Mouse (Mus musculus) hindbrain, postnatal 0 days (tissue): ENCODE measurements around the gene Ap2a1. TPM values are rescaled to one million over a fixed set of nuclear protein-coding genes. Genes with fewer than 3 reads are reported as not detected.

ENCODE experiments used
- ATAC-seq: fragments of 200-750 bp; cut with Nextera tagmentation; 2 replicates; pipeline ENCODE4 v1.8.0; 2017; ENCODE audit warnings: mild to moderate bottlenecking, moderate TSS enrichment, moderate library complexity
- DNase-seq: peaks from one replicate; pipeline ENCODE4 v3.0.0-alpha.2; 2015; ENCODE audit warnings: low spot score
- H3K27ac ChIP-seq: fragments of 300-500 bp; sonication (generic); 2 replicates; pipeline ENCODE4 v1.5.1; 2014; ENCODE audit warnings: mild to moderate bottlenecking
- H3K27me3 ChIP-seq: fragments of 300-500 bp; sonication (generic); 2 replicates; pipeline ENCODE4 v1.6.1; 2014; ENCODE audit warnings: low read length, mixed read lengths; ENCODE audit not compliant: insufficient read depth
- H3K36me3 ChIP-seq: fragments of 300-500 bp; sonication (generic); 2 replicates; pipeline ENCODE4 v1.6.1; 2014; ENCODE audit warnings: low read length, mixed read lengths; ENCODE audit not compliant: insufficient read depth
- H3K4me1 ChIP-seq: fragments of 300-500 bp; sonication (generic); 2 replicates; pipeline ENCODE4 v1.6.1; 2014; ENCODE audit warnings: antibody characterized with exemption, low read length, mixed read lengths; ENCODE audit not compliant: insufficient read depth
- H3K4me2 ChIP-seq: fragments of 300-500 bp; sonication (generic); 2 replicates; pipeline ENCODE4 v1.6.1; 2014; ENCODE audit warnings: low read depth, mild to moderate bottlenecking, low read length, moderate library complexity, mixed read lengths
- H3K4me3 ChIP-seq: fragments of 300-500 bp; sonication (generic); 2 replicates; pipeline ENCODE4 v1.5.1; 2014; ENCODE audit warnings: low read length
- H3K9ac ChIP-seq: fragments of 300-500 bp; sonication (generic); replicated peaks from 2 replicates; pipeline ENCODE4 v1.6.1; 2014; ENCODE audit warnings: mild to moderate bottlenecking, low read length, moderate library complexity, mixed read lengths
- H3K9me3 ChIP-seq: fragments of 300-500 bp; sonication (generic); 2 replicates; pipeline ENCODE4 v1.6.1; 2016; ENCODE audit warnings: low read length, mixed read lengths
- CTCF ChIP-seq: IDR thresholded peaks from 2 replicates; pipeline ENCODE4 v1.5.1; 2016; ENCODE audit warnings: antibody characterized with exemption, control low read depth, low read depth
- WGBS: fragments of 180-500 bp; shearing (Covaris S2); extraction: QIAGEN DNeasy Blood & Tissue Kit; methylation state at CpG from one replicate; pipeline ENCODE4 v1.1.7; 2014; 5-methylcytosine and 5-hydroxymethylcytosine counted together
- polyA plus RNA-seq: library from polyadenylated mRNA; unstranded; fragments of >200 nt; fragmentation: Nextera tagmentation; extraction: Ambion mirVana; gene quantifications from 2 replicates; pipeline ENCODE4 v1.2.1, GENCODE M21; 2015
- total RNA-seq: library from RNA; depleted of rRNA; stranded (reverse); fragments of >200 nt; gene quantifications from 2 replicates; pipeline ENCODE4 v1.2.3, GENCODE M21; 2014

Ap2a1 gene
- total and polyA plus RNA-seq, 2 experiments from 2014 or later: 115 to 255 TPM

GRCm38 (mm10) chr7:44938680-44939079 is 9.4 kb upstream of the Ap2a1 start:
- Histone ChIP-seq H3K9me3 (peaks cover 4% of the 10 kb centered on the region; the same call in 1 of the 2 replicates), H3K9ac (no peak overlapping the region), H3K27me3 (no peaks in the 10 kb centered on the region), H3K36me3 (no peaks in the 10 kb centered on the region), H3K27ac (no peak overlapping the region), H3K4me1 (no peaks in the 10 kb centered on the region), H3K4me3 (no peak overlapping the region), H3K4me2 (no peak overlapping the region)
- no peak for TF ChIP-seq CTCF
- 92% methylated on average over 4 of the region's 4 CpGs for WGBS
- DNase-seq (no peak), ATAC-seq (no peak)

GRCm38 (mm10) chr7:44928570-44928969 is 726 bp downstream of the Ap2a1 start:
- H3K27me3 ChIP-seq: no peaks in the 10 kb centered on the region
- peaks cover 13% of the 10 kb centered on the region for H3K4me1 ChIP-seq
- no peak for TF ChIP-seq CTCF
- H3K27ac ChIP-seq: peak overlapping the region; percentile 90; the same call in 1 of the 2 replicates
- H3K9ac ChIP-seq: peak overlapping the region; percentile 96
- H3K4me3 ChIP-seq: peak overlapping the region; percentile 92
- H3K4me2 ChIP-seq: peak overlapping the region; percentile 82
- H3K36me3 ChIP-seq: no peaks in the 10 kb centered on the region
- 9% methylated on average over 1 of the region's 1 CpGs for WGBS
- H3K9me3 ChIP-seq: no peaks in the 10 kb centered on the region
- DNase-seq (no peak), ATAC-seq (no peak)

GRCm38 (mm10) chr7:44925468-44925867 is 3.8 kb downstream of the Ap2a1 start:
- no peaks in the 10 kb centered on the region for H3K9me3 ChIP-seq
- peak; percentile 80 for TF ChIP-seq CTCF
- H3K9ac ChIP-seq: no peak overlapping the region
- H3K4me3 ChIP-seq: no peak overlapping the region
- no peak overlapping the region for H3K4me2 ChIP-seq
- WGBS: 73% methylated on average over 3 of the region's 3 CpGs
- ATAC-seq (no peak), DNase-seq (peak; percentile 75)
- H3K4me1 ChIP-seq: peaks cover 13% of the 10 kb centered on the region
- peaks cover 13% of the 10 kb centered on the region; the same call in 1 of the 2 replicates for H3K36me3 ChIP-seq
- no peaks in the 10 kb centered on the region for H3K27me3 ChIP-seq
- H3K27ac ChIP-seq: no peak overlapping the region

GRCm38 (mm10) chr7:44922530-44922929 is 6.8 kb downstream of the Ap2a1 start:
- Histone ChIP-seq H3K9me3 (no peaks in the 10 kb centered on the region), H3K9ac (no peak overlapping the region), H3K4me3 (no peak overlapping the region), H3K27me3 (no peaks in the 10 kb centered on the region), H3K4me2 (no peak overlapping the region), H3K27ac (no peak overlapping the region), H3K4me1 (peaks cover 2% of the 10 kb centered on the region; the same call in 1 of the 2 replicates), H3K36me3 (peaks cover 13% of the 10 kb centered on the region; the same call in 1 of the 2 replicates)
- no peak for ATAC-seq
- DNase-seq: no peak
- no peak for TF ChIP-seq CTCF

- WGBS: 73% methylated on average over 5 of the region's 5 CpGs
- H3K9ac ChIP-seq: no peak overlapping the region
These were observed 10.2 kb downstream of the Ap2a1 start for GRCm38 (mm10) chr7:44919127-44919526.

GRCm38 (mm10) chr7:44918219-44918618 is 11.1 kb downstream of the Ap2a1 start:
- Histone ChIP-seq H3K9me3 (no peaks in the 10 kb centered on the region), H3K4me3 (no peak overlapping the region), H3K4me2 (no peak overlapping the region), H3K27ac (no peak overlapping the region), H3K4me1 (no peaks in the 10 kb centered on the region), H3K9ac (no peak overlapping the region), H3K36me3 (peaks cover 20% of the 10 kb centered on the region; the same call in 1 of the 2 replicates), H3K27me3 (no peaks in the 10 kb centered on the region)
- no peak for TF ChIP-seq CTCF
- ATAC-seq (no peak), DNase-seq (no peak)
- 88% methylated on average over 3 of the region's 3 CpGs for WGBS

More at GRCm38 (mm10) chr7:44919127-44919526, 10.2 kb downstream of the Ap2a1 start:
- Histone ChIP-seq H3K27me3 (no peaks in the 10 kb centered on the region), H3K4me1 (no peaks in the 10 kb centered on the region), H3K36me3 (peaks cover 20% of the 10 kb centered on the region; the same call in 1 of the 2 replicates), H3K27ac (no peak overlapping the region; the same call in 1 of the 2 replicates), H3K4me3 (no peak overlapping the region), H3K9me3 (no peaks in the 10 kb centered on the region), H3K4me2 (no peak overlapping the region)
- no peak for TF ChIP-seq CTCF
- ATAC-seq (no peak), DNase-seq (no peak)

- Histone ChIP-seq H3K9me3 (no peaks in the 10 kb centered on the region), H3K4me3 (no peak overlapping the region), H3K4me1 (no peaks in the 10 kb centered on the region), H3K9ac (no peak overlapping the region), H3K4me2 (no peak overlapping the region), H3K27ac (no peak overlapping the region), H3K27me3 (no peaks in the 10 kb centered on the region), H3K36me3 (peaks cover 18% of the 10 kb centered on the region; the same call in 1 of the 2 replicates)
- 90% methylated on average over 4 of the region's 4 CpGs for WGBS
- DNase-seq: no peak
- 0 out of 2 replicates have a peak, but pooled peaks have one; percentile 19 for ATAC-seq
- no peak for TF ChIP-seq CTCF
These were observed 12.4 kb downstream of the Ap2a1 start for GRCm38 (mm10) chr7:44916881-44917280.
